Mouse (Mus musculus) monocyte, adult 59 days (primary cell): ENCODE measurements around the gene Rhox4f. TPM values are rescaled to one million over a fixed set of nuclear protein-coding genes. Genes with fewer than 3 reads are reported as not detected.

Experiments
- total RNA-seq, 2 experiments: library from RNA; stranded (reverse); gene quantifications; one replicate each; pipeline ENCODE4 v1.2.4; 2023

The Rhox4f gene
- not detected for total RNA-seq

DNA sequence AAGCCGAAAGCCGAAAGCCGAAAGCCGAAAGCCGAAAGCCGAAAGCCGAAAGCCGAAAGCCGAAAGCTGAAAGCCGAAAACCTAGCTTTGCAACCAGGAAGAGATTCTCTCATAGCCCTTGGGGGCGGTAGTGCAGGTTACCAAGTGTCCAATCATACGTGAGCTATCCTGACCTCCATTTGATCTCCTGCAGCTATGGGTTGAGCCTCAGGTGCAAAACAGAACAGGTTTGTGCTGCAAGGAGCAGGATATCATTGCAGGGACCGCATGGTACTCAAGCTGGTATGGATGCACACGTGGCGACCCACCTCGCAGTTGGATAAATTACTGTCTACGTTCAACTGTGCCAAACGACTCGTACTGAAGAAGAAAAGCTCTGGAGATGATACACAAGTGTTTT, at the start of gene Rhox4f:
Gene Rhox4f (minus strand): TSS at position 101 of the 400 bp plus-strand sequence.

DNA sequence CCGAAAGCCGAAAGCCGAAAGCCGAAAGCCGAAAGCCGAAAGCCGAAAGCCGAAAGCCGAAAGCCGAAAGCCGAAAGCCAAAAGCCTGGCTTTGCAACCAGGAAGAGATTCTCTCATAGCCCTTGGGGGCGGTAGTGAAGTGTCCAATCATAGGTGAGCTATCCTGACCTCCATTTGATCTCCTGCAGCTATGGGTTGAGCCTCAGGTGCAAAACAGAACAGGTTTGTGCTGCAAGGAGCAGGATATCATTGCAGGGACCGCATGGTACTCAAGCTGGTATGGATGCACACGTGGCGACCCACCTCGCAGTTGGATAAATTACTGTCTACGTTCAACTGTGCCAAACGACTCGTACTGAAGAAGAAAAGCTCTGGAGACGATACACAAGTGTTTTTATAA, 43.7 kb upstream of the Rhox4f start, which contains the start of gene Rhox4g:
Gene Rhox4g (minus strand): TSS at position 101 of the 400 bp plus-strand sequence.

DNA sequence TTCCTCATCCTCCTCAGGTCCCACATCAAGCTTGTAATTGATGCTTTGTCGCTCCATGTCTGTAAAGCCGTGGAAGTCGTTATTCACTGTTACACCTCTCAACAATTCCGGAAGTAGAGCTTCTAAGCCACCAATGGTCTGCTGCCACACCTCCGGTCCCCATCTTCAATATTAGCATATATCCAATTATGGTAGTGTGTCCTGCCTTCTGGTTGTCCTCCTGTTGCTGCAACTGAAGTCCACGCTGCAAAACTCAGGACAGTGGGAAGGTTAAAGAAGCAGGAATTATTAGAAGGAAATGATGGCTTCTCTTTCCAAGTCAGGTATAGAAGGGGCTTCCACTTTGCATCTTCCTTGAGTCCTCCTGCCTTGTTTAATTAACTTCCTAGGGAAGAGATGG, 35.9 kb upstream of the Rhox4f start, which contains the start of gene Rhox2g:
Gene Rhox2g (minus strand): TSS at position 101 of the 400 bp plus-strand sequence.

DNA sequence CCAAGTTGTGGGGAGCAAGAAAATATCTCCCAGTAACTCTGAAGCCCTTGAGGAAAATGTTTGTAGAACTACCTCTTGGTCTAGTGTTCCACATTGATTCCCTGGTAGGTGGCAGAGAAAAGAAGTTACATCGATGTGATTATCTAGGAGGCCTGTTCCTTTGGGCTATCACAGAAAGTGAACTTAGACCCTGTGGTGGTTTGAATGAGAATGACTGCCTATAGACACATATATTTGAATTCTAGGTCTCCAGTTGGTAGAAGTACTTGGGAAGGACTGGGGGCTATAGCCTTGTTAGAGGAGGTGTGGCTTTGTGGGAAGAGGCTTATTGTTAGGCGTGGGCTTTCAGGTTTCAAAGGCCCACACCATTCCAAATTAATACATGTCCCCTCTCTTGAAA, 21.0 kb upstream of the Rhox4f start, which contains the start of gene Rhox3g:
Gene Rhox3g (minus strand): TSS at position 101 of the 400 bp plus-strand sequence.

DNA sequence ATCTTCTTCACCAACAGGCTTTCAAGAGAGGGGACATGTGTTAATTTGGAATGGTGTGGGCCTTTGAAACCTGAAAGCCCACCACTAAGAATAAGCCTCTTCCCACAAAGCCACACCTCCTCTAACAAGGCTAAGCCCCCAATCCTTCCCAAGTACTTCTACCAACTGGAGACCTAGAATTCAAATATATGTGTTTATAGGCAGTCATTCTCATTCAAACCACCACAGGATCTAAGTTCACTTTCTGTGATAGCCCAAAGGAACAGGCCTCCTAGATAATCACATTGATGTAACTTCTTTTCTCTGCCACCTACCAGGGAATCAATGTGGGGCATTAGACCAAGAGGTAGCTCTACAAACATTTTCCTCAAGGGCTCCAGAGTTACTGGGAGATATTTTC, 26.8 kb downstream of the Rhox4f start, which contains the start of gene Rhox3f:
Gene Rhox3f (plus strand): TSS at position 301 of the 400 bp plus-strand sequence.

DNA sequence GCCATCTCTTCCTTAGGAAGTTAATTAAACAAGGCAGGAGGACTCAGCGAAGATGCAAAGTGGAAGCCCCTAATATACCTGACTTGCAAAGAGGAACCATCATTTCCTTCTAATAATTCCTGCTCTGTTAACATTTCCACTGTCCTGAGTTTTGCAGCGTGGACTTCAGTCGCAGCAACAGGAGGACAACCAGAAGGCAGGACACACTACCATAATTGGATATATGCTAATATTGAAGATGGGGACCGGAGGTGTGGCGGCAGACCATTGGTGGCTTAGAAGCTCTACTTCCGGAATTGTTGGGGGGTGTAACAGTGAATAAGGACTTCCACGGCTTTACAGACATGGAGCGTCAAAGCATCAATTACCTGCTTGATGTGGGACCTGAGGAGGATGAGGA, 36.4 kb downstream of the Rhox4f start, which contains the start of gene Rhox2f:
Gene Rhox2f (plus strand): TSS at position 301 of the 400 bp plus-strand sequence.

DNA sequence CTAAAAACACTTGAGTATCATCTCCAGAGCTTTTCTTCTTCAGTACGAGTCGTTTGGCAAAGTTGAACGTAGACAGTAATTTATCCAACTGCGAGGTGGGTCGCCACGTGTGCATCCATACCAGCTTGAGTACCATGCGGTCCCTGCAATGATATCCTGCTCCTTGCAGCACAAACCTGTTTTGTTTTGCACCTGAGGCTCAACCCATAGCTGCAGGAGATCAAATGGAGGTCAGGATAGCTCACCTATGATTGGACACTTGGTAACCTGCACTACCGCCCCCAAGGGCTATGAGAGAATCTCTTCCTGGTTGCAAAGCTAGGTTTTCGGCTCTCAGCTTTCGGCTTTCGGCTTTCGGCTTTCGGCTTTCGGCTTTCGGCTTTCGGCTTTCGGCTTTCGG, 50.4 kb downstream of the Rhox4f start, which contains the start of gene Rhox4e:
Gene Rhox4e (plus strand): TSS at position 301 of the 400 bp plus-strand sequence.

Other genes with a start within 250 kb of the Rhox4f start
- gene Rhox3a2, start 227.7 kb downstream of the Rhox4f start, total RNA-seq = not detected
- gene Rhox4a2, start 216.9 kb downstream of the Rhox4f start, total RNA-seq = not detected
- gene Rhox2b, start 195.6 kb downstream of the Rhox4f start, total RNA-seq = not detected
- not detected for gene Rhox4b, start 175.2 kb downstream of the Rhox4f start, total RNA-seq
- not detected for gene Rhox2c, start 154.0 kb downstream of the Rhox4f start, total RNA-seq
- gene Rhox3c, start 149.1 kb downstream of the Rhox4f start, total RNA-seq = not detected
- not detected for gene Rhox4c, start 127.4 kb downstream of the Rhox4f start, total RNA-seq
- gene Rhox2d, start 114.3 kb downstream of the Rhox4f start, total RNA-seq = not detected
- not detected for gene Rhox4d, start 93.3 kb downstream of the Rhox4f start, total RNA-seq
- gene Rhox2e, start 77.3 kb downstream of the Rhox4f start, total RNA-seq = not detected
- not detected for gene Rhox3e, start 65.7 kb downstream of the Rhox4f start, total RNA-seq
- not detected for gene Rhox4e, start 50.3 kb downstream of the Rhox4f start, total RNA-seq
- not detected for gene Rhox2f, start 36.3 kb downstream of the Rhox4f start, total RNA-seq
- gene Rhox3f, start 26.7 kb downstream of the Rhox4f start, total RNA-seq = not detected
- not detected for gene Rhox3g, start 20.9 kb upstream of the Rhox4f start, total RNA-seq
- not detected for gene Rhox2g, start 35.8 kb upstream of the Rhox4f start, total RNA-seq
- not detected for gene Rhox4g, start 43.6 kb upstream of the Rhox4f start, total RNA-seq
- gene Rhox3h, start 61.1 kb upstream of the Rhox4f start, total RNA-seq = not detected
- not detected for gene Rhox2h, start 65.6 kb upstream of the Rhox4f start, total RNA-seq
- not detected for gene Rhox5, start 197.1 kb upstream of the Rhox4f start, total RNA-seq
- gene Rhox6, start 219.2 kb upstream of the Rhox4f start, total RNA-seq = not detected
- gene Rhox7a, start 224.0 kb upstream of the Rhox4f start, total RNA-seq = not detected